Mouse (Mus musculus) embryonic fibroblast, embryonic 13.5 days (primary cell): ENCODE results near the gene Sult6b2.

Experiments
- CTCF ChIP-seq: IDR thresholded peaks from 2 replicates; pipeline ENCODE4 v1.5.1; 2011; ENCODE audit warnings: mild to moderate bottlenecking, control low read depth, low read length, moderate library complexity, borderline replicate concordance; ENCODE audit not compliant: insufficient read depth
- POLR2A ChIP-seq: IDR thresholded peaks from 2 replicates; pipeline ENCODE4 v1.6.1; 2011; ENCODE audit warnings: low read depth, mild to moderate bottlenecking, control low read depth, low read length, moderate library complexity

DNA sequence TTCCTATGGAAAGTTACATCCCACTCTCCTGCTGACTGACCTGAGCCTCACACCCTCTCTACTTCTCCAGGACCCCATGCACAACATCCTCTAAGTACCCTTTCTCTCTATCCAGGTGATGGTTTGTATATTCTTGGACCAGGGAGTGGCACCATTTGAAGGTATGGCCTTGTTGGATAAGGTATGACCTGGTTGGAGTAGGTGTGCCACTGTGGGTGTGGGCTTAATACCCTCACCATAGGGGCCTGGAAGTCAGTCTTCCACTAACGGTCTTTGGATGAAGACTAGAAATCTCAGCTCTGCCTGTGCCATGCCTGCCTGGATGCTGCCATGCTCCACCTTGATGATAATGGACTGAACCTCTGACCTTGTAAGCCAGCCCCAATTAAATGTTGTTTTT, 34.2 kb upstream of the Sult6b2 start:
- TF ChIP-seq CTCF (no peak), POLR2A (no peak)
